Mouse (Mus musculus): ENCODE measurements around the gene Siglech.
A peak's percentile ranks its signal among the peaks of the same experiment; 100 is the strongest.
"Not testable (repeated sequence)": the region's sequence is repeated elsewhere in the genome, so short reads cannot be mapped to it uniquely, and the experiment has no call there.

The Siglech gene

DNA sequence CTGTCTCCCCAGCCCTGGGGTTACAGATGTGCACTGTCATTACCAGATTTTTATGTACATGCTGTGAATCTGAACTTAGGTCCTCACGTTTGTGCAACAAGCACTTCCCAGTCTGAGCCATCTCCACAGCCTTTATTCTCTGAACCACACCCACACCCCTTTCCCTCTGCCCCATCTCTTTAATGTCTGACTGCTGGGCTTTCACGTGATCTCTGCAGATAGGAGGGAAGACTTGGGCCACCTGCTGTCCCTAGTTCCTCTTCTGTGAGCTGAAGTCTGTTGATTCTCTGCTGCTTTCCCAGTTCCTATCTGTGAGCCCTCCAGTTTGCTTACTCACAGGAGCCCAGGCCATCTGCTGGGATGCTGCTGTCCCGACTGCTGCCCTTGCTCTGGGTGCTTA, at the start of gene Siglech:
TSS of gene Siglech (plus strand) at position 253 of the 400 bp plus-strand sequence.
- no peak for DNase-seq (ENCODE audit: low spot score in 2 of 2)

DNA sequence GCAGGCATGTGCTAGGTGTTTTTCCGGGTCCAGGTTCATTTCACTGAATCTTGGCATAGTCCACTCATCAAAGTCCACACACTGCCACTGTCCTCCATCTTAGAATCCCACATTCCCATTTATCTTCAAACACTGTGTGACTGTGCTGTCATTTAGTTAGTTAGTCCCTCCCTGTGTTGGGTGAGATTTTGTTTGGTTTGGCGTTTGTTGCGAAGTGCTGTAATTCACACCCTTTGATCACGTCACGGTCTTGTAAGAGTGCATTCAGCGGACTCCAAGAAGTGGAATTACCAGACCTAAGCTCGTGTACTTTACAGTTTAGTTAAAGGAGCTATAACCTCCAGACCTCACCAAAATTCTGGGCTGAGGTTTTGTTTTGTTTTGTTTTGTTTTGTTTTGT, 45.3 kb upstream of the Siglech start:
- DNase-seq (ENCODE audit: low spot score in 2 of 2): no peak

DNA sequence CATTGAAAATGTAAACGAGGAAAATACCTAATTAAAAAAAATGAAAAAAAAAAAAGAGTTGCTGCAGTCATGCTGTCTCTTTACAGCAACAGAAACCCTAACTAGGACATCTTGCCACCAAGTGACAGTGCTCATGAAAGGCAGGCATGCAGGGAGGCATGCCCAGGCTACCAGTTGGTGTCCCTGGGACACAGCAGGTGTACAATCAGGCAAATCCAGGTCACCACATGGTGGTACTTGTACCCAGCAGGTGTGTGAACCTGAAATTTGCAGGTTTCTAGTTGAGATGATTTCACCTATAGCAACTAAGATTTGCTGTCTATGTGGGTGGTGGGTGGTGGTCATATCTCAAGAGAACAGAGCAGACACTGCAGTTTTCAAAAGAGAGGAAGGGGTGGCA, 39.1 kb upstream of the Siglech start:
- no peak for DNase-seq (ENCODE audit: low spot score in 2 of 2)

DNA sequence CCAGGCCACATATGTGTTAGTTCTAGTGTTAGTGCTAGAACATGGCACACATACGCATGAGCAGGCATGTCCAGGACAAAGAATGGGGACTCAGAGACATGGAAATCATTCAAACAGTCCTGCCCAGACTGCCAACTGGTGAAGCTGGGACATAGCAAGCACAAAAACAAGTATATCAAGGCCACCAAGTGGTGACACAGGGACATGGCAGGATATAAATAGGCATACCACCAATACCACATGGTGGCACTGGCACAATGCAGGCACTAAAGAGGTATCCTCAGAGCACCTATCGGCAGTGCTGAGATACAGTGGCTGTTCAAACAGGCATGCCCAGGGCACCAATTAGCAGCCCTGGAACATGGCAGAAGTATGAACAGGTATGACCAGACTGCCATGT, 33.5 kb upstream of the Siglech start:
- no peak for DNase-seq (ENCODE audit: low spot score in 2 of 2)

DNA sequence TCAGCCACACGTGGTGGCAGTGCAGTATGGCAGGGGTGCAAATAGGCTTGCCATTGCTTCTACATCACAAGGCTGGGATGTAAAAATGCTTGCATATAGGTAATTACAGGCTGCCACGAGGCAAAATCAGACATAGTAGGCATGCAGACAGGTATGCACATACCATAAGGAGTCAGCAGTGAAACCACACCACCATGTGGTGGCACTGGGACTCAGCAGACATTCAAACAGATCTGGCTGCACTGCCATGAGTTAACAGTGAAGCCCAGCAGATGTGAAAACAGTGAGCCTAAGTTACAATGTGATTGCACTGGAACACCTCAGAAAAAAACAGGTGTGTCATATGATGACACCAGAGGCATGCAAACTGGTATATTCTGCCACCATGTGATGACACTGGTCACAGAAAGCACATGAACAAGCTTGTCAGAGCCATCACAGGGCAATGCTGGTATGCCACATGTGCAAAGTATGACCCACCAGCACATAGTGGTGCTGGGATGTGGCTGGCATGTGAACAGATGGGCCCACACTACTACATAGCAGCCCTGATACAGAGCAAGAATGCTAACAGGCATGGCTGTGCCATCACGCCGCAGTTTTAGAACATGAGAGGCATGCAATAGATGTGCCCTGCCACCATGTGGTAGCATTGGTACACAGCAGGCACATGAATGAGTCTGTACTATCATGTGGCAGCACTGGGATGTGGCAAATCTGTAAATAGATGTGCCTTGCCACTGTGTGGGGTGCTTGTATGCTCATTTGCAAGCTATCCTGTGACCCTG, 30.7 kb upstream of the Siglech start:
- DNase-seq (ENCODE audit: low spot score in 2 of 2): no peak

DNA sequence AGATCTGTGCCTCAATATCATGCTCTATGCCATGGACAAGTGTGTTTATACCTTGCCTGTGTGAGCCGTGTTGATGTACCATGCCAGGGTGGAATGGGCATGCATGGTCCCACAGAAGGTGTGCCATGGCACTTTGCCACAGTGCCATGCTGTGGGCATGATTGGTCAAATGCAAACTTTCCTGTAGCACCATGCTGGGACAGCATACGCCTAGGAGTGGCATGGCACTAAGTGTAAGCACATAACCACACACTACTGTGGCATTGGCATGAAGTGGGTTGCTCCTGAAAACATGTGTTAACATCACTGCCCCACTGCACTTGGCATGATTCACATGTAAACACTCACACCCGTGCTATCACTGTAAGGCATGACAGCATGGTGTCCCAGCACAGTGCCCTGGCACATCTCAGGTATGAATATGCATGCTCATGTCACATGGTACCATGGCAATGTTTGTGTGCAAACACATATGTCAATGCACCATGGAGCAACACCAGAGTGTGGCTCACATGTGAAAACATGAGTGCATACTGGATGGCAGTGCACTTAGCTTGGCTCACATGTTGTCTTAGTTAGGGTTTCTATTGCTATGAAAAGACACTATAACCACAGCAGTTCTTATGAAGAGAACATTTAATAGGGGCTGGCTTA, 24.2 kb upstream of the Siglech start:
- no peak for DNase-seq (ENCODE audit: low spot score in 2 of 2)

DNA sequence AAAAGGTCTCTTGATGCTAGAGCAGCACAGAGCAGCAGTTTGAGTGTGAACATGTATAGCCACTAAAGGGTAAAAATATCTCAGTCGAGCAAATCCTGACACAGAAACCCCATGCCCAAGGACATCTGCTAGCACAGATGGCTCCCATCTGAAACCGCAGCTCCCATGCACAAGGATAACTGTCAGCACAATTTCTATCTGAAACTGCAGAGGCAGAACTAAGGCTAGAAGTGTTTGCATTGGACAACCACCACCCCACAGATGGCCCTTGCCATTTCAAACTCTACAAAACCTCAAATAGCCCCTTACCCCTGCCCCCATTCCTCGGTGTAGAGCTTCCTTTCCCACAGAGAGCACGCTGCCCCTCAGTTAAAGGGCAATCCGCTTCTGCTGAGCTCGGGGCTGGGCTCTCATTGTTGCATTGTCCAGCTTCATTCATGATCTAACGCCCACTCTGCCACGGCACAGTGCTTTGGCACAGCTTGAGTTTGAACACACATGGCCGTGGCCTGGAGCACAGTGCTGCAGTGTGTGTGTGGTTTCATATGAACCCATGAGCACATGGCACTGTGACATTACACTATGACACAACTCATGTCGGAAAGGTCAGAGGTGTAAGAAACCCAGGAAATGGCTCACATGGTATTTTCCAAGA, 23.3 kb upstream of the Siglech start:
- DNase-seq (ENCODE audit: low spot score in 2 of 2): no peak

DNA sequence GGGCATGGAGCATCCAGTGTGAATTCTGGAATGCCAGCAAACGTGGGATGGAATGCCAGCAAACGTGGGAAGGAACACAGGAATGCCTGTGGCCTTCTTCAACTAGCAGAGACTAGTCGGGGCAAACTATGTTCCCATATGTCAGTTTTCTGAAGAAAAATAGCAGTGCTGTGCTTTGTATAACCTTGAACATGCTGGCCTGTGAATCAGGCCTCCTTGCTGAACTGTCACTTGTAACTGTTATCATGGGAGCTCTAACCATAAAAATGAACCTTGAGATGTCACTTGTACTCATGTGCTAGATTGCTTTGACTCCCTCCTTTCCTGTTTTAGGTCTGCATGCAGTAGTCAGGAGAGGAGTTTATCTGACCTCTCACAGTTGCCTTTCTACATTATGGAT, 17.1 kb upstream of the Siglech start:
- DNase-seq (ENCODE audit: low spot score in 2 of 2): no peak

DNA sequence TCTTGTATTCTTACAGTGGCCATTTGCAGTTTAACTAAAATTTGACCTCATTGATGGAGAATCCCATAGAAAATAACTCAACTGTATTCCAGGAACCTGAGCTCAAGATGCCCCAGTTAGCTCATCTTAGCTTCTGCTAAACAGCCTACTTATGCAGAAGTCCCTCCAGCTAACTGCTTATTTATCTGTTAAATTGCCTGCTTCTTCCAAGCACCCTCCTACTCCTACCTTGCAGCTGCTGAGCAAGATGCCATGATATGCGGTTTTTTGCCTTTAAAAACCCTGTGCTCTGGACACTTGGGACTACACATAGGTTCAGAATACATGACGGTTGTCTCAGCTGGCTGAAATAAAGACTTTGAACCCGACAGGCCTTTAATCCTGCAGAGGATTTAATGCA, 8.6 kb upstream of the Siglech start:
- DNase-seq (ENCODE audit: low spot score in 2 of 2): no peak

DNA sequence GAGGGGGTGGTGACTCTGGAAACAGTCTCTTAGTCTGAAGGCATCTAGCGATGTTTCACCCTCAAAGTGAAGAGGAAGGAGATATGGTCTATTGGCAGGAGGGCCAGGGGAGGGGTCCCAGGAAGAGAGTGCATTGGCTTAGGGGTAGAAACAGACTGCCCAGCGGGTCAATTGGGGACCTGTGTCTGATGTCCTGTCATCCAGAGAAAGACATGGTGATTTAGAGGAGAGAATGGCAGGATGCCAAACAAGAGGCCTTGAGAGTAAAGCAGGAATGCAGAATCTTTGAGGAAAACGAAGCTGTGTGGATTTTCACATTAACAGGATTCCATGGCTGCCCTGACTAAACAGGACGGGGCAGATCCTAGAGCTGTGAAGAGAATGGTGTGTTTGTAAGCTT, 12.0 kb downstream of the Siglech start:
- no peak for DNase-seq (ENCODE audit: low spot score in 2 of 2)

DNA sequence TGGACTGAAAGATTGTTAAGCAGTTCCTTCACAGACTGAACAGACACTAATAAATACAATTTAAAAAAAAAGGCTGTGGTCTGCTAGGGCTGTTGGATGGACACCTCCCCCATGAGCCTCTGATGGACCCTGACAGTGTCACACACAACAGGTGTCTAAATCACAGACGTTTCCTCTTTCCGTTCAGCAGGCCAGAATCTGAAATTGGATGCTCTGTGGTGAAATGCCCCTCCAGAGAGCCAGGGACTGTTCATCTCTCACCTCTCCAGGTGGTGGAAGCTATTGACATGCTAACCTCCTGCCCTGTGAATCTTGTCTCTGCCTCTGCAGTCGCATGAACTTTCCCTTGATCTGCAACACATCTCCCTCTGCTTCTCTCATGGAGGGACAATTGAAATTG, 14.5 kb downstream of the Siglech start:
- no peak for DNase-seq (ENCODE audit: low spot score in 2 of 2)

DNA sequence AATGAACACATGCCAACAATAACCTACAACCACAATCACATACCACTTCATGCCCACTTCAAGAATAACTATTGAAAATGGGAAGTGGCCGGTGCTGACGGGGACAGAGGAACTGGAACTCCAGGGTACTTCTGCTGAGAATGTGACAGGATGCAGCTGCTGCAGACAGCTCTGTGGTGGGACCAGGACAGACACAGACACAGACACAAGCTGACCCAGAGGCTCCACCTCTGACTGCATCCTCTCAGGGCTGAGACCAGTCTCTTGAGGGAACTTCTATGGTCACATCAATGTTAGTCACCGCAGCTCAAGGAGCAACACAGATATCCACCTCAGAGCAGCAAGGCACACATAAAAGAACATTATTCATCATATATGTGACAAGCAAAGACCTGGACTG, 16.6 kb downstream of the Siglech start:
- peak in 1 of 2 experiments; percentile 8 for DNase-seq (ENCODE audit: low spot score in 2 of 2)

DNA sequence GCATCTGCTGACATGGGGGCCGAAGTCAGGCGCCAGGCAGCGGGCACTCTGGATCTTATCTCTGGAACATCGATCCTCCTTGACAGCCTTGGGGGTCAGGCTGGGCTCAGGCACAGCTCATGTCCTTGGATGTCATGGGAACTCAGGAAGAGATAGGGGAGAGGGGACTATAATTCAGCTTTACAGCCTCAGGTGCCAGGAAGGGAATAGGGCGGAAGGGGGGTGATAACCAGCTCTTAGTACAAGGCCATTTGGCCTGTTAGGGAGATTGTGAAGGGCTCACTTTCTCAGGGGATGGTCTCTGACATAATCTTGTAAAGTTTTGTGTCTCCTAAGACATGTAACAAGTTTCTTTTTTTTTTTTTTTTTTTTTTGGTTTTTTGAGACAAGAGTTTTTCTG, 22.6 kb downstream of the Siglech start:
- not testable (repeated sequence) for DNase-seq (ENCODE audit: low spot score in 2 of 2)

DNA sequence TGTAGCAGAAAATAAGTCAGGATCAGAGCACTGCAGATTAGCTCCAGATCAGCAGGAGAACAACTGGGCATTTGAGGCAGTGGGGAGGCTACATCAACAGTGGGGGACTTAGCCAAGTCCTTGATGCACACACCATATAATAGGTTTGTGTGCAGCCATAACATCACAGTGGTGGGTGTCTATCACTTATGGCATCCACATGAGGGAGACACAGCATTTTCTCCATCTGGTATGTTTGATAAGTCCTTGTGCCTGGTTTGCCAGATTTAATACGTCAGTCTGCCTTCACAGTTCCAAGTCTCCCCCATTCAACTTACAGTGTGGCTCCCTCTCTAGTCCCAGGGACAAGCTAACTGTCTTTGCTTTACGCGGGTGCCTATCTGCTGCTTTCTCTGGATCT, 24.3 kb downstream of the Siglech start:
- DNase-seq (ENCODE audit: low spot score in 2 of 2): no peak

DNA sequence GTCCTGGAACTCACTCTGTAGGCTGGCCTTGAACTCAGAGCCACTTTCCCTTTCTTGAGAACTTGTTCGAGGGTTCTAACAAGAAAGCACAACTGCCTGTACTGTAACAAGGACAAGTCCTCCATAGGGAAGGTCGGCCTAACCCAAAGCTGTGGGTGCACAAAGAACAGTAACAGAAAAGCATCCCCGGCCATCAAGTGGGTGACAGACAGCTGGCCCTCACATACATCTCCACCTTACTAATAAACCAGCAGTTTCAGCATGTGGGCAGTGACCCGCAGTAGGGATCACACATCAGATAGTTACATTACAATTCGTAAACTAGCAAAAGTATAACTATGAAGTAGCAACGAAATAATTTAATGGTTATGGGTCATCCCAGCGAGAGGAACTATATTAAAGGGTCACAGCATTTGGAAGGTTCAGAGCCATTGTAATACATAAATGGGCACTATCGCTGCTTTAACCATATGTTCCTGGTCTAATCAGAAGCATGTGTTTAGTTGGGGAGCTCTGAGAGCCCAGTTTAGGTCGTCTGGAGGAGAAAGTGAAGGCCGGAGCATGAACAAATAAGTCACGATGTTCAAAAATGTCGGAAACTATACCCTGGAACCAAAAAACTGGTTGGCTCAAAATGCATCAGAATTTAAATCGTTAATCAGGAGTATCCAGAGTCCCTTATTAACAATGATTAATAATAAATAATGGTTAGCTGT, 25.4 kb downstream of the Siglech start:
- DNase-seq (ENCODE audit: low spot score in 2 of 2): no peak

DNA sequence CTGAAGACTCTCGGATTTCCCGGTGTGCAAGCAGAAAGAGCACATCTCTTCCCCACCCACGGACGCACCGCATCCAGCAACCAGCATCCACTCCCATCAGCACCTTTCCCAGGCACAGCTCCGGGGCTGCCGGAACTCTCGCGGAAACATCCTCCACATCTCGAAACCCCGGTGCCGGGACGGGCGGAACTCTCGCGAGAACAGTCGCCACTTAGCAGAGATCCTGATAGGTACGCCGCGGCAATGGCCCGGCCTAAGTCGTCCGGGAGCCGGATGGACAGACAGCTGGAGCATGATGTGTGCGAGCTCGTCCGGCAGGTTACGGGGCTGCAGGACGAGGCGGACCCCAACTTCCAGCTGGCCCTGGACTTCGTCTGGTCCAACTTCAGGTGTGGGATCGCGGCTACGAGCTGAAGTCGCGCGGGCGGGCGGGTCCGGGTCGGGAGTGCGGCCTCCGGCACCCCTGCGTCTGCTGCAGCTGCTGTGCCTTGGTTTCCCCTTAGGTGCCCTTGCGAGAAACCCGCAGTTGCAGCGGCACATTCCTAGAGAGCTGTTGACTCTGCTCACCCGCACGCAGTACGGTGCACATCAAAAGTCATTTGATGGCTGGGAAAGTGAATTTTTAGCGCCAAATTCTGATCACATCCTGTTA, 26.1 kb downstream of the Siglech start, which contains the start of gene Tubgcp5:
TSS of gene Tubgcp5 (plus strand) at position 203 of the 652 bp plus-strand sequence.
- peak; percentile 94 to 98 for DNase-seq (ENCODE audit: low spot score in 2 of 2)

DNA sequence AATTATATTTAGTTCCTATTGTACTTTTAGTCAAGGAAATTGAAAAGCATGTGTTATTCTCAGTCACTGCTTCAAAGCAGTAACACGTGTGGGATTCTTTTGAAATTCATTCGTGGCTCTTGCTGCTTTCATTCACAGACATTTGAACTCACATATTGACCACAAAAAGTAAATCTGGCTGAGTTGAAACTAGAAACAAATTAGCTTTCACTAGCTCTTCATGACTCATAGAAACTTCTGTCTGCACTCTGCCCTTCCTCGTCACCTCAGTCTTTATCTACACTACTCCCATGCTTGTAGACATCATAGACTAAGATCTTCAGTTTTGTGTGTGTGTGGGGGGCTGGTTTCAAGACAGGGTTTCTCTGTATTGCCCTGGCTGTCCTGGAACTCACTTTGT, 32.0 kb downstream of the Siglech start:
- DNase-seq (ENCODE audit: low spot score in 2 of 2): no peak

DNA sequence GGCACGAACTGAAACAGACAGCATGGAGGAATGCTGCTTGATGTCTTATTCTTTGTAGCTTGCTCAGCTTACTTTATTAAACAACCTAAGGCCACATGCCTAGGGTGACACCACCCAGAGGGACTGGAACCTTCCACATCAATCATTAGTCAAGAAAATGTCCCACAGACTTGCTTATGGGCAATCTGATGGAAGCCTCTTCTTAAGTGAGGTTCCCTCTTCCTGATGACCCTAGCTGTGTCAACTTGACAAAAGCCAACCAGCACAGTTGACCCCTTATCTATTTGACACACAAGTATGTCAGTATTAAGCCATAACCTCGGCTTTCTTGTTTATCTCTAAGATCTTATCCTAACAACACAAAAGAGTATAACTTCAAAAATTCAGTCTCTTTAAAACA, 42.0 kb downstream of the Siglech start:
- no peak for DNase-seq (ENCODE audit: low spot score in 2 of 2)

DNA sequence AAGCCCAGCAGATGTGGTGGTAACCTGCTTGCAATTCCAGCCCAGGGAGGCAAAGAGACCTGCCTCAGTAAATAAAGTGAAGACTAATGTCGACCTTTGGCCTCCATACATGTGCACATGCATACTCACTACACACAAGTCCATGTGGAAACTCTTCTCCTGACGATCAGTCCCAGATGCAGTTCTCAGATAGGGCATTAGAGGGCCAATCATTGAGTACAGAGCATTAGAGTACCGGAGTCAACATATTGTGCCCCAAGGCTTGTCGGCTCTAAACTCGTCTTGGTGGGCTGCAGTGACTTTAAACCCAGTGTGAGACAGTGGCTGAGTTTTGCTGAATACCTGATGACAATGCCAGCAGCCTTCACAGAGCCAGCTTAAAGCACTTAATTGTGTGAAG, 56.5 kb downstream of the Siglech start:
- no peak for DNase-seq (ENCODE audit: low spot score in 2 of 2)

DNA sequence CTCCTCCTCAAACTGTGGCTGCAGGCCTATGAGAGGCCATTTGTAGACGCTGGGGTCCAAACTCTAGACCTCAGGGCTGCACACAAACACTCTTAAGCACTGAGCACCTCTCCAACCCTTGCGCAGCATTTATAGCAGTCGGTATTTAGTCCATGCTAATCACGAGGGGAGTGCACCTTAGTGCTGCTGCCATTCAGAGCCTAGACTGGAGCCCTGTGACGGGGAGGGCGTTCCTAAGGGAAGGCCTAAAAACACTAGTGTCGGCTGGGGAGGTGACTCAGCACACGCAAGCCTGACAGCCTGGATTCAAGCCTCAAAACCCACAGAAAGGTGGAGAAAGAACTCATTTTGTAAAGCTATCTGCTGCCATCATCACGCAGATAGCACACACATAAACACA, 59.6 kb downstream of the Siglech start:
- DNase-seq (ENCODE audit: low spot score in 2 of 2): no peak
